ENCODE assay signal across 19 mouse cellular contexts in the genomic region with DNA sequence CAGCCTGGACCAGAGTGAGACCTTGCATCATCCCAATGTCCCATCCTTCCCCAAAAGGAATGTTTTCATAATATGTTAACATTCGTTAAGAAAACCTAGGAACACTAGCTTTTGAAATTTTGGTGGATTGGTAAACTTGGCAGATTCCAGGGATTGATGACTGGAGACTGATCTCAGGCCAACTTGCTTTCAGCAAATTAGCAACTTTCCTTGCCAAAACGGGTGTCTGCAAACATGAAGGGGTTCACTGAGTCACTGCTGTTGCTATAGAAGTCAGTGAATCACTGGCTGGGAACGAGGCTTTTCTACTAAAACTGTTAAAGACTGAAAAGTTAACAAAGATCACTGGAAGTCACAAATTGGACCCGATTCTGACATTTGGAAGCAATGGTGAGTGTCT. TPM values are rescaled to one million over a fixed set of nuclear protein-coding genes. Genes with fewer than 3 reads are reported as not detected.
DNase-seq lines count a peak whose midpoint lies in the region; TF ChIP-seq lines count a peak whose summit lies in the region.
"Had no signal": no experiment of that assay in that cellular context is flagged by ENCODE, and none has a peak within 500 bp of the region (broad histone marks: within the 10 kb centered on the region; RNA-seq: fewer than 3 reads in every experiment).

No protein-coding gene starts in this region.

- TF ChIP-seq CTCF in embryonic fibroblast, embryonic 13.5 days (IDR thresholded peaks at IDR 0.05; ENCODE audit: borderline replicate concordance, insufficient read depth, low read length): no peak

- H3K4me1 ChIP-seq in embryonic fibroblast, embryonic 13.5 days (ENCODE audit: control insufficient read depth, insufficient read depth, low read length): peaks cover 12% of the 10 kb centered on the region

- intact Hi-C loops in heart, postnatal 10 days (cut with DNase I): no loop called here

- TF ChIP-seq POLR2A in embryonic fibroblast, embryonic 13.5 days (IDR thresholded peaks at IDR 0.05; ENCODE audit: low read depth, low read length): no peak

- H3K27ac ChIP-seq in embryonic fibroblast, embryonic 13.5 days (ENCODE audit: insufficient read depth, low read length): peak overlapping the region; percentile 50
- H3K27ac ChIP-seq: embryonic facial prominence, embryonic 15.5 days; liver, embryonic 14.5 days; neural tube, embryonic 12.5 days had no signal

- no peak overlapping the region for H3K4me3 ChIP-seq in embryonic fibroblast, embryonic 13.5 days (ENCODE audit: insufficient read depth, low read length)
- H3K4me3 ChIP-seq: heart, embryonic 12.5 days; megakaryocyte, embryonic 14.5 days; neural tube, embryonic 12.5 days had no signal

- peak; percentile 0 for DNase-seq in gastrocnemius, postnatal 10 days
- no peak for DNase-seq in gastrocnemius, adult 8-10 months (ENCODE audit: low spot score in 2 of 2)
- DNase-seq in lung, postnatal 36 days: peak; percentile 45
- DNase-seq in lung, adult 18-20 months: no peak
- peak; percentile 81 for DNase-seq in NIH3T3 (ENCODE audit: low read depth)
- DNase-seq in thymus, adult 18-20 months: no peak
- DNase-seq in heart, postnatal 10 days: no peak
- DNase-seq: cerebellum, adult 18-20 months; heart, postnatal 4 days; kidney, adult 8-10 months; kidney, postnatal 36 days; spleen, adult 18-20 months; thymus, postnatal 4 days had no signal

RNA-seq across cellular contexts. Expression of a gene that starts 0.9 kb away (rescaled TPM):
- total RNA-seq in gastrocnemius, postnatal 10 days (2021): under 1 TPM; 0.27 to 0.28 TPM
- total RNA-seq in gastrocnemius, adult 8-10 months (2022): under 1 TPM in 1 of 4 experiments, not detected in 3; 0.17 TPM
- 0.25 and 0.45 TPM in 2 replicates for polyA plus RNA-seq in embryonic fibroblast, embryonic 13.5 days (2011; ENCODE audit: insufficient read length, low read depth, missing spikeins)
- total RNA-seq in heart, postnatal 10 days (2021): under 1 TPM in 1 of 2 experiments, not detected in 1; 0.32 TPM

RNA-seq across cellular contexts. Expression of a gene that starts 3.2 kb away (rescaled TPM):
- total RNA-seq in gastrocnemius, postnatal 10 days (2021): 10 to 100 TPM; 21.6 to 25.5 TPM
- 10 to 100 TPM; 26.2 to 30.7 (median 27.3) TPM for total RNA-seq in gastrocnemius, adult 8-10 months (2022)
- 3.0 and 3.3 TPM in 2 replicates for polyA plus RNA-seq in embryonic fibroblast, embryonic 13.5 days (2011; ENCODE audit: insufficient read length, low read depth, missing spikeins)
- total RNA-seq in heart, postnatal 10 days (2021): 10 to 100 TPM; 11.5 to 12.8 TPM

RNA-seq across cellular contexts. Expression of a gene that starts 7.0 kb away (rescaled TPM):
- 10 to 100 TPM; 61.4 to 62.3 TPM for total RNA-seq in gastrocnemius, postnatal 10 days (2021)
- total RNA-seq in gastrocnemius, adult 8-10 months (2022): 10 to 100 TPM; 62.6 to 75.8 (median 72.8) TPM
- 30.9 and 33.3 TPM in 2 replicates for polyA plus RNA-seq in embryonic fibroblast, embryonic 13.5 days (2011; ENCODE audit: insufficient read length, low read depth, missing spikeins)
- total RNA-seq in heart, postnatal 10 days (2021): 10 to 100 TPM; 77.3 to 79.2 TPM

RNA-seq across cellular contexts. Expression of a gene that starts 30.5 kb away (rescaled TPM):
- total RNA-seq in gastrocnemius, postnatal 10 days (2021): 1 to 10 TPM; 5.5 to 7.9 TPM
- 1 to 10 TPM; 4.4 to 6.1 (median 5.0) TPM for total RNA-seq in gastrocnemius, adult 8-10 months (2022)
- 9.4 and 11.1 TPM in 2 replicates for polyA plus RNA-seq in embryonic fibroblast, embryonic 13.5 days (2011; ENCODE audit: insufficient read length, low read depth, missing spikeins)
- total RNA-seq in heart, postnatal 10 days (2021): 10 to 100 TPM in 1 of 2 experiments, 1 to 10 TPM in 1; 9.9 to 10.9 TPM

RNA-seq across cellular contexts. Expression of a gene that starts 47.0 kb away (rescaled TPM):
- under 1 TPM; 0.12 to 0.56 TPM for total RNA-seq in gastrocnemius, postnatal 10 days (2021)
- total RNA-seq in gastrocnemius, adult 8-10 months (2022): under 1 TPM in 2 of 4 experiments, not detected in 2; 0.13 to 0.29 TPM
- 0.21 and 0.58 TPM in 2 replicates for polyA plus RNA-seq in embryonic fibroblast, embryonic 13.5 days (2011; ENCODE audit: insufficient read length, low read depth, missing spikeins)
- total RNA-seq in heart, postnatal 10 days (2021): under 1 TPM; 0.29 to 0.45 TPM

Comparison
In these comparisons a context has a peak if more than half of its experiments do, and no peak if none do; other contexts are left out.
1. DNase-seq: peak in gastrocnemius, postnatal 10 days (single experiment), lung, postnatal 36 days (single experiment) and NIH3T3 (single experiment); none in gastrocnemius, adult 8-10 months (0 of 2), lung, adult 18-20 months (0 of 2), thymus, adult 18-20 months (0 of 2) and heart, postnatal 10 days (0 of 2).